Mouse (Mus musculus) hindbrain, embryonic 10.5 days (tissue): ENCODE measurements at regions not wholly inside any gene's neighbourhood (a gene's known extent, or its start where the extent isn't known, plus 50 kb on each side); places are given as distances from the start of the nearest gene placed in this dataset.

Experiments
- DNase-seq: peaks from one replicate; pipeline ENCODE4 v3.0.0-alpha.2; 2017; ENCODE audit warnings: low spot score
- H3K27ac ChIP-seq: fragments of 300-500 bp; sonication (generic); 2 replicates; pipeline ENCODE4 v1.5.1; 2016; ENCODE audit warnings: mild to moderate bottlenecking, moderate library complexity
- H3K27me3 ChIP-seq: fragments of 300-500 bp; sonication (generic); 2 replicates; pipeline ENCODE4 v1.6.1; 2016; ENCODE audit warnings: mild to moderate bottlenecking; ENCODE audit not compliant: poor library complexity, insufficient read depth, severe bottlenecking
- H3K36me3 ChIP-seq: fragments of 300-500 bp; sonication (generic); 2 replicates; pipeline ENCODE4 v1.6.1; 2016; ENCODE audit warnings: mild to moderate bottlenecking, moderate library complexity
- H3K4me1 ChIP-seq: fragments of 300-500 bp; sonication (generic); replicated peaks from 2 replicates; pipeline ENCODE4 v1.6.1; 2016; ENCODE audit warnings: mild to moderate bottlenecking
- H3K4me3 ChIP-seq: fragments of 300-500 bp; sonication (generic); 2 replicates; pipeline ENCODE4 v1.5.1; 2016; ENCODE audit warnings: mild to moderate bottlenecking, moderate library complexity
- H3K9me3 ChIP-seq: fragments of 300-500 bp; sonication (generic); 2 replicates; pipeline ENCODE4 v1.6.1; 2016; ENCODE audit warnings: mild to moderate bottlenecking, moderate library complexity
- WGBS: fragments of 180-500 bp; shearing (Covaris S2); methylation state at CpG from one replicate; pipeline ENCODE4 v1.1.7; 2016; 5-methylcytosine and 5-hydroxymethylcytosine counted together

- Histone ChIP-seq H3K27ac (no peak overlapping the region), H3K9me3 (no peaks in the 10 kb centered on the region), H3K4me1 (no peaks in the 10 kb centered on the region), H3K27me3 (no peaks in the 10 kb centered on the region), H3K4me3 (no peak overlapping the region), H3K36me3 (no peaks in the 10 kb centered on the region)
- 87% methylated on average over 5 of the region's 5 CpGs for WGBS
- no peak for DNase-seq
Measured at GRCm38 (mm10) chr17:64229225-64229976, 102.3 kb downstream of the Pja2 start.

GRCm38 (mm10) chr17:64214599-64214998, 117.1 kb downstream of the Pja2 start:
- Histone ChIP-seq H3K4me1 (peaks cover 7% of the 10 kb centered on the region; the same call in 1 of the 2 replicates), H3K27ac (no peak overlapping the region), H3K36me3 (no peaks in the 10 kb centered on the region), H3K4me3 (no peak overlapping the region), H3K27me3 (no peaks in the 10 kb centered on the region), H3K9me3 (no peaks in the 10 kb centered on the region)
- no peak for DNase-seq
- WGBS, result 28% methylated on average over 7 of the region's 7 CpGs

GRCm38 (mm10) chr17:64213251-64213650, 118.5 kb downstream of the Pja2 start:
- WGBS, result 88% methylated on average over 4 of the region's 4 CpGs
- no peaks in the 10 kb centered on the region for H3K36me3 ChIP-seq
- DNase-seq, result no peak
- no peak overlapping the region for H3K4me3 ChIP-seq
- H3K9me3 ChIP-seq, result no peaks in the 10 kb centered on the region
- no peaks in the 10 kb centered on the region for H3K27me3 ChIP-seq
- no peak overlapping the region for H3K27ac ChIP-seq
- peaks cover 7% of the 10 kb centered on the region; the same call in 1 of the 2 replicates for H3K4me1 ChIP-seq

GRCm38 (mm10) chr17:64211281-64211680, 120.4 kb downstream of the Pja2 start:
- DNase-seq, result no peak
- H3K27ac ChIP-seq, result no peak overlapping the region
- peaks cover 7% of the 10 kb centered on the region; the same call in 1 of the 2 replicates for H3K4me1 ChIP-seq
- no peak overlapping the region for H3K4me3 ChIP-seq
- H3K27me3 ChIP-seq, result no peaks in the 10 kb centered on the region
- no peaks in the 10 kb centered on the region for H3K9me3 ChIP-seq
- WGBS, result 91% methylated on average over 8 of the region's 8 CpGs
- no peaks in the 10 kb centered on the region for H3K36me3 ChIP-seq

- peaks cover 7% of the 10 kb centered on the region; the same call in 1 of the 2 replicates for H3K4me1 ChIP-seq
- H3K9me3 ChIP-seq, result no peaks in the 10 kb centered on the region
- no peaks in the 10 kb centered on the region for H3K36me3 ChIP-seq
- H3K4me3 ChIP-seq, result no peak overlapping the region
- DNase-seq, result no peak
- no peaks in the 10 kb centered on the region for H3K27me3 ChIP-seq
- H3K27ac ChIP-seq, result no peak overlapping the region
- WGBS, result 76% methylated on average over 5 of the region's 5 CpGs
Measured at GRCm38 (mm10) chr17:64210366-64210765, 121.3 kb downstream of the Pja2 start.

- H3K4me1 ChIP-seq, result peaks cover 5% of the 10 kb centered on the region; the same call in 1 of the 2 replicates
- no peaks in the 10 kb centered on the region for H3K27me3 ChIP-seq
- no peak overlapping the region for H3K27ac ChIP-seq
- H3K4me3 ChIP-seq, result no peak overlapping the region
- 95% methylated on average over 10 of the region's 10 CpGs for WGBS
- H3K9me3 ChIP-seq, result no peaks in the 10 kb centered on the region
- no peaks in the 10 kb centered on the region for H3K36me3 ChIP-seq
- DNase-seq, result no peak
Measured at GRCm38 (mm10) chr17:64209640-64210039, 122.1 kb downstream of the Pja2 start.

GRCm38 (mm10) chr17:64208152-64208855, 123.4 kb downstream of the Pja2 start:
- Histone ChIP-seq H3K27me3 (no peaks in the 10 kb centered on the region), H3K4me1 (no peaks in the 10 kb centered on the region), H3K36me3 (no peaks in the 10 kb centered on the region), H3K9me3 (no peaks in the 10 kb centered on the region), H3K4me3 (no peak overlapping the region), H3K27ac (no peak overlapping the region)
- DNase-seq, result no peak
- 91% methylated on average over 13 of the region's 13 CpGs for WGBS

GRCm38 (mm10) chr17:64206196-64206718, 125.5 kb downstream of the Pja2 start:
- H3K9me3 ChIP-seq, result no peaks in the 10 kb centered on the region
- no peaks in the 10 kb centered on the region for H3K27me3 ChIP-seq
- no peaks in the 10 kb centered on the region for H3K36me3 ChIP-seq
- 83% methylated on average over 14 of the region's 14 CpGs for WGBS
- no peak overlapping the region for H3K4me3 ChIP-seq
- no peak overlapping the region for H3K27ac ChIP-seq
- peaks cover 4% of the 10 kb centered on the region; the same call in 1 of the 2 replicates for H3K4me1 ChIP-seq
- no peak for DNase-seq

GRCm38 (mm10) chr17:64203611-64204010, 128.1 kb downstream of the Pja2 start:
- 89% methylated on average over 7 of the region's 7 CpGs for WGBS
- no peak for DNase-seq
- Histone ChIP-seq H3K9me3 (no peaks in the 10 kb centered on the region), H3K4me1 (peaks cover 7% of the 10 kb centered on the region; the same call in 1 of the 2 replicates), H3K27ac (no peak overlapping the region), H3K36me3 (no peaks in the 10 kb centered on the region), H3K27me3 (no peaks in the 10 kb centered on the region), H3K4me3 (no peak overlapping the region)

GRCm38 (mm10) chr17:64202248-64202647, 129.5 kb downstream of the Pja2 start:
- Histone ChIP-seq H3K27me3 (no peaks in the 10 kb centered on the region), H3K4me1 (peaks cover 7% of the 10 kb centered on the region; the same call in 1 of the 2 replicates), H3K27ac (no peak overlapping the region), H3K9me3 (no peaks in the 10 kb centered on the region), H3K36me3 (no peaks in the 10 kb centered on the region), H3K4me3 (no peak overlapping the region)
- 92% methylated on average over 6 of the region's 6 CpGs for whole genome bisulfite sequencing
- DNase-seq, result no peak

GRCm38 (mm10) chr17:64201609-64202008, 130.1 kb downstream of the Pja2 start:
- 95% methylated on average over 5 of the region's 5 CpGs for WGBS
- H3K4me3 ChIP-seq, result no peak overlapping the region
- H3K4me1 ChIP-seq, result peaks cover 7% of the 10 kb centered on the region; the same call in 1 of the 2 replicates
- DNase-seq, result no peak
- H3K36me3 ChIP-seq, result no peaks in the 10 kb centered on the region
- H3K9me3 ChIP-seq, result no peaks in the 10 kb centered on the region
- H3K27ac ChIP-seq, result no peak overlapping the region
- no peaks in the 10 kb centered on the region for H3K27me3 ChIP-seq

GRCm38 (mm10) chr17:64200092-64200877, 131.4 kb downstream of the Pja2 start:
- 75% methylated on average over 14 of the region's 14 CpGs for WGBS
- Histone ChIP-seq H3K27me3 (no peaks in the 10 kb centered on the region), H3K27ac (peak overlapping the region; percentile 23), H3K4me3 (no peak overlapping the region), H3K4me1 (peaks cover 7% of the 10 kb centered on the region; the same call in 1 of the 2 replicates), H3K36me3 (no peaks in the 10 kb centered on the region), H3K9me3 (no peaks in the 10 kb centered on the region)
- DNase-seq, result no peak
